Mouse (Mus musculus) embryonic stem cell, embryonic (primary cell): Measurements from ENCODE around the gene Klhl3.

ENCODE experiments used
- CTCF ChIA-PET, 4 experiments: fragments of 300-600 bp in 2 of 4; fragments of 350-600 bp in 2 of 4; sonication (Branson Sonifier 250); formaldehyde crosslinking; loops; one replicate each; lab custom pipeline; 2022; ENCODE audit warnings: inconsistent platforms in 2 of 4; lab: Charles Lee
- POLR2A ChIA-PET, 4 experiments: fragments of 300-600 bp in 2 of 4; fragments of 350-600 bp in 2 of 4; sonication (Branson Sonifier 250); formaldehyde crosslinking; loops; one replicate each; lab custom pipeline; 2022; ENCODE audit warnings: antibody characterized with exemption in 4 of 4, inconsistent platforms in 1 of 4; lab: Charles Lee

The Klhl3 gene

DNA sequence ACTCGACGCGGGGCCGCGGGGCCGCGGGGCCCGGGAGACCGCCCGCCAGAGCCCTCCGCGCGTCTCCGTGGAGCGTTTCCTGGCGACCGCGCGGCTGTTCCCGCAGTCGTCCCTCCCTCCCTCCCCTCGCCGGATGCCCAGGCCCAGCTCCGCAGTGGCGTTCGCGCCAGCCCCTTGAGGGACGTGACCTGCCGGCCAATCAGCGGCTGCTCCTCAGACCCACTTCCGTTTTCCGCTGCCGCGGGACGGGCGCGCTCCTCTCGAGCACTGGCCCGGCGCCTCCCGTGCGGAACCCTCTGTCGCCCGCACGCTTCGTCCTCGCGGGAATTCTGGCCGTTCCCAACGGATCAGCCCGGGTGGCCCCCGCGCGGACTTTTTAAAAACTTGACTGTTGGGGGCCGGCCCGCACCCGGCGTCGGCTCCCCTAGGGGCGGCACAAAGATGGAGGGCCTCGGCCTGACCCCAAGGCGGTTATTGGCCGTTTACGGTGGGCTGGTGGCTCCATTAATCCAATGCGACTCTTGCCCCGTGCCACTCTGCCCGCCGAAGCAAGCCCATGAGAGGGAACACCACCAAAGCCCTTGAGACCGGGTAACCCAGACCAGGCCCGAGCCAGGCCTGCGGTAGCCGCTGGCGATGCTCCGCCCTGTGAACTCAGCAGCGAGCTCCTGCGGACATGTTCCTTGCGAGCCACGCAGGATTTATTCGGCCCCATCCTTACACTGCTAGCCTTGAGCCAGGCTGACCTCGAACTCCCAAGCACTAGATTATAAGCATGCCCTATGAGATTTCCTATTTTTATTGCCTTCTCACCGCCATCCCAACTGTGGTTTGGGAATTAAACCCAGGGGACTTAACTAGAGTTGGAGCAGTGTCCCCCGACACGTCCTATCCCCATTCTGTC lies 15.6 kb upstream of the Klhl3 start:
- CTCF ChIA-PET, result interaction anchor here in 3 of 4 experiments (0.5 to 1.5 kb wide), 12 partner anchors 11 to 396 kb away, joined by 3 to 7 read pairs (median 4); no protein-coding TSS in a partner anchor
- POLR2A ChIA-PET, result interaction anchor here in 3 of 4 experiments (0.5 to 10.5 kb wide), 77 partner anchors 8 to 1641 kb away, joined by 3 to 88 read pairs (median 3); partner anchors contain the start of genes 2210016F16Rik (in 2 of the 3), Klhl3 (in 2 of the 3), Rmi1 (in 2 of the 3) and Gkap1 (in 1 of the 3)

DNA sequence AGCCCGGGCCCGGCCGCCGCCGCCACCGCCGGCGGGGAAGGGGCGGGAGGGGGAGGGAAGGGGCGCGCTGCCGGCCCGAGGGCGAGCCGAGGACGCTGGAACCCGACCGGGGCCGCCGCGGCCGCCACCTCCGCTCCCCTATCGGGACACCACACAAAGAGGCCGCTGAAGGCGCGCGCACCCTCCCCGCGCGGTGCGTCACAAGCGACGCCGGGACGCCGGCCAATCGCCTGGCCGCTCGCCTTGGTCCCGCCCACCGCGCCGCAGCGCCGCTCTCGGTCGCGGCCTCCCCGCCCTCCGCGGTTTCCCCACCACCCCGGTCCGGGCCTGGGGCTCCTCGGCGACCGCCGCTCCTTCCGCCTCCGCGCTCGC lies 15.0 kb upstream of the Klhl3 start, which contains the start of gene Hnrnpa0:
Hnrnpa0 (minus strand) TSS at position 161 of the 372 bp plus-strand sequence.
- ChIA-PET CTCF (interaction anchor here in 3 of 4 experiments (0.5 to 1.5 kb wide), 8 partner anchors 10 to 151 kb away, joined by 3 to 7 read pairs (median 4); no protein-coding TSS in a partner anchor), POLR2A (interaction anchor here (0.5 to 10.5 kb wide), 50 partner anchors 10 to 1642 kb away, joined by 3 to 88 read pairs (median 4); partner anchors contain the start of genes Klhl3 (in 2 of the 4), 2210016F16Rik (in 1 of the 4), Gkap1 (in 1 of the 4) and Hnrnpk (in 1 of the 4))

DNA sequence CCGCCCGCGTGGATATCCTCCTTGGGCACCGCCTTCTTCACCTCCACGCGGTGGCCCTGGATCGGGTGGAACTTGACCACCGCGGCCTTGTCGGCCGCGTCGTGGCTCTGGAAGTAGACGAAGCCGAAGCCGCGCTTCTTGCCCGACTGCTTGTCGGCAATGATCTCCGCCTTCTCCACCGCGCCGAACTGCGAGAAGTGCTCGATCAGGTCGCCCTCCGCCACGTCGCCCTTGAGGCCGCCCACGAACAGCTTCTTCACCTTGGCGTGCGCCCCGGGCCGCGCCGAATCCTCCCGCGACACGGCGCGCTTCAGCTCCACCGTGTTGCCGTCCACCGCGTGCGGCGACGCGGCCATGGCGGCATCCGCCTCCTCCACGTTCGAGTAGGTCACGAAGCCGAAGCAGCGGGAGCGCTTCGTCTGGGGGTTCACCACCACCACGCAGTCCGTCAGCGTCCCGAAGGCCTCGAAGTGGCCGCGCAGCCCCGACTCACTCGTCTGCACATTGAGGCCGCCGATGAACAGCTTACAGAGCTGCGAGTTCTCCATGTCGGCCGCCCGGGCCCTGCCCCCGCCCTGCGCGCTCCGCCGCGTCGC lies 14.5 kb upstream of the Klhl3 start:
- ChIA-PET CTCF (interaction anchor here in 2 of 4 experiments (1.3 to 1.5 kb wide), 2 partner anchors 10 kb away, joined by 4 to 7 read pairs; no protein-coding TSS in a partner anchor), POLR2A (interaction anchor here (0.8 to 10.5 kb wide), 23 partner anchors 8 to 602 kb away, joined by 3 to 88 read pairs (median 4); partner anchors contain the start of genes Gkap1 (in 1 of the 4), Idnk (in 1 of the 4), Klhl3 (in 1 of the 4) and Ubqln1 (in 1 of the 4))

DNA sequence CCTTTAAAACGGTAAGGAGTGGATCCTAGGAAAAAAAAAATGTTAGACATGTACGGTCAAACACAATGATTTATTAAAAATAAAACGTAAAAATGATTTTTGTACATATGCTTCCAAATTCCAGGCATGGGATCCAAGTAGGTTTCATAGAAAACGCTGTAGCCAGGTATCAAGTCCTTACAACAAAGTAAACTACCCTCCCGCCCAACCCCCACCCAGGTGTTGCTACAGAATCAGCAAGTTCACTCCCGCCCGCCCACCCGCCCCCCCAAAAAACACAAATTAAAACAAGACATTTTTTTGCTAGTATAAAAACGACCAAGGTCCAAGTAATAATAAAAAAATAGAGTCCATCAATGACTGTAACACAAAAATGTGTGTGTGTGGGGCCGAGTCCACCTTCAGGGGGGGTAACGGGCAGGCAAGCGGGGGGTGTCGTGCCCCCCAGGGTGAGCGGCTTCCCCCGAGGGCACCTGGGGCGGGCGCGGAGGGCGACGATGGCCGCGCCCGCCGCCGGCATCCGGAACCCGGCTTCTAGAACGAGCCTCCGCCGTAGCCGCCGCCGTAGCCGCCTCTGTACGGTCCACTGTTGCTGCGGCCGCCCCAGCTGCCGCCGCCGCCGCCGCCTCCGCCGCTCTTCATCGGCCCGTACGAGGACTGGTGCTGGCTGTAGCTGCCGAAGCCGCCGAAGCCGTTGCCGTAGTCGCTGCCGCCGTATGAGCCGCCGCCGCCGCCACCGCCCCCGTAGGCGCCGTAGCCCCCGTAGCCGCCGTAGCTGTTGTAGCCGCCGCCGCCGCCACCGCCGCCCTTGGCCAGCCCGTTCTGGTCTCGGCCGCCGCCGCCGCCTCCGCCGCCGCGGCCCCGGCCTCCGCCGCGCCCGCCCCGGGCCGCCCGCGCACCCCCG lies 13.7 kb upstream of the Klhl3 start:
- CTCF ChIA-PET, result interaction anchor here in 2 of 4 experiments (1.5 to 2.5 kb wide), 2 partner anchors 9 to 10 kb away, joined by 4 to 13 read pairs; no protein-coding TSS in a partner anchor
- POLR2A ChIA-PET, result interaction anchor here (0.6 to 10.5 kb wide), 17 partner anchors 7 to 185 kb away, joined by 3 to 88 read pairs (median 7); partner anchors contain the start of genes Idnk (in 1 of the 4), Klhl3 (in 1 of the 4) and Ubqln1 (in 1 of the 4)

DNA sequence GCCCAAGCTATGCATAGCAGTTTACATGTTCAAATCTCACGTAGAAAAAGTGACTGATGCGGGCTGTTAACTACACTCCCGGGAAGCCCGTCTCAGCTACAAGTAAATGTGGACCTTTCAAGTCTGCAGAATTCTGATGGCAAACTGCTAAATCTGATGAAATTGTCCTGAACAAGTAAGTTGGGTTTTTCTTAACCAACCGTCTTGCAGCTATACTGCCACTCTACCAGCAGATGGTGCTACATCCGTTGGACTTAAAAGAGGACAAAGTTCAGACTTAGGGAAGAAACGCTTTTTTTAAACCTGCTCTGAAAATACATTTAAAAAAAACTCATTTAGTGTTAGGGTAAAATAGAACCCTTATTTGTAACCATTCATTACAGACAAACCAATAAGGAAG lies 12.7 kb upstream of the Klhl3 start:
- POLR2A ChIA-PET, result interaction anchor here (0.6 to 10.5 kb wide), 17 partner anchors 8 to 345 kb away, joined by 3 to 88 read pairs (median 4); partner anchors contain the start of genes Idnk (in 1 of the 4) and Klhl3 (in 1 of the 4)
- CTCF ChIA-PET, result interaction anchor here in 3 of 4 experiments (0.6 to 2.5 kb wide), 14 partner anchors 9 to 113 kb away, joined by 3 to 14 read pairs (median 4); partner anchors contain the start of genes Idnk (in 1 of the 3) and Klhl3 (in 1 of the 3)

DNA sequence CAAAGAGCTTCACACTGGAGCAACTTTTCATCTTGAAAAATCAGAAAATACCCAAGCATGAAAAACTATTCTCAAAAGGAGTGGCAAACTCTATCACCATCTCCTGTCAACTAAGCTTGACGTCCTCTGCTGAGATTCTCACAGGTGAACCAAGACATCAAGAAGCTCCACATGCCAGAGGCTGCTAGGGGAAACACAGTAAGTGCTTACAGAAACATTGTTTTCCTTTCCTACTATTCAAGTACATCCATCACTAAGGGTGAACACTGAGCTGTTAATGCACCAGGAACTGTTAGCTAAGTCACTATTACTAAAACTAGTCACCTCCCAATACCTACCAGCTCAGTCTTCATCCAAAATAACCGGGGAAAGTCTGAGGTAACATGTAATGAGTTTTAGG lies 11.6 kb upstream of the Klhl3 start:
- ChIA-PET POLR2A (interaction anchor here (0.7 to 10.5 kb wide), 22 partner anchors 10 to 512 kb away, joined by 3 to 88 read pairs (median 4); partner anchors contain the start of genes Klhl3 (in 2 of the 4), Idnk (in 1 of the 4) and Ubqln1 (in 1 of the 4)), CTCF (interaction anchor here (0.6 to 2.5 kb wide), 11 partner anchors 8 to 763 kb away, joined by 3 to 13 read pairs (median 6); partner anchors contain the start of gene Idnk (in 1 of the 4))

DNA sequence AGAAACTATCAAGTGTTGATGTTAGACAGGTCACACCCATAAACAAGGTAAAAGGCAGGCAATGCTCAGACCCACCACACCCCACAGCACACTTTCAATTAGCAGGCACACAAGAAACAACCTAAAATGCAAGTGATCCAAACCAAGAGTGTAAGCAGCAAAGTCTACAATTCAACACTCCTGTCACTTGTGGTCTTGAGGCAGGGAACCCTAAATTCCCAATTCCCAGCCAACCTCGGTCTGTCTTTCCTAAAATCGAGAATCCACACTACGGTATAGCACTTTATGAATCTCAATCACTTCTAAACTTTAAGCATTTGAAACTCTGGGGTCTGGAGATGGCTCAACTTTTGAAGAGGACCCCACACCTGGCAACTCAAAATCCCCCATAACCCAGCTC lies 10.9 kb upstream of the Klhl3 start:
- POLR2A ChIA-PET, result interaction anchor here in 3 of 4 experiments (0.6 to 10.5 kb wide), 10 partner anchors 10 to 513 kb away, joined by 3 to 88 read pairs (median 3); partner anchors contain the start of genes Klhl3 (in 2 of the 3) and Ubqln1 (in 1 of the 3)
- CTCF ChIA-PET, result interaction anchor here in 1 of 4 experiments (2.0 kb wide), 1 partner anchor 79 kb away, joined by 7 read pairs; no protein-coding TSS in a partner anchor

DNA sequence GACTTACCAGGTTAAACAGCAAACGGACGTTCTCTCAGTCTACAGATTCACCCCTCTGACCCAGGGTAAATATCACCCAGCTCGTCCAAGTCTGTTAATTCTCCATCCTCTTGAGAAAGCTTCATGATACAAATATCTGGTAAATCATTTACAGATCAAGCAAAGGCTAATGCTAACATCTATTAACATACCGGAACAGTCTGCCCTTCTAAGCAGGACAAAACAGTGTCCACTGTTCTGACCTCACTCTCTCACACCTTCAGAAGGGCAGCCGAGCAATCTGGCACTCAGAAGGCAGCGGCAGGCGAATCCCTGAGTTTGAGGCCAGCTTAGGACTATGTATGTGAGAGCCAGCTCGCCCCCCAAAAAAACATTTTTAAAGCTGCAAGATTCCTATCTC lies 10.0 kb upstream of the Klhl3 start:
- CTCF ChIA-PET, result no interaction called here
- POLR2A ChIA-PET, result interaction anchor here in 1 of 4 experiments (0.8 to 10.5 kb wide), 4 partner anchors 9 to 114 kb away, joined by 3 to 88 read pairs (median 4); partner anchors contain the start of gene Klhl3

DNA sequence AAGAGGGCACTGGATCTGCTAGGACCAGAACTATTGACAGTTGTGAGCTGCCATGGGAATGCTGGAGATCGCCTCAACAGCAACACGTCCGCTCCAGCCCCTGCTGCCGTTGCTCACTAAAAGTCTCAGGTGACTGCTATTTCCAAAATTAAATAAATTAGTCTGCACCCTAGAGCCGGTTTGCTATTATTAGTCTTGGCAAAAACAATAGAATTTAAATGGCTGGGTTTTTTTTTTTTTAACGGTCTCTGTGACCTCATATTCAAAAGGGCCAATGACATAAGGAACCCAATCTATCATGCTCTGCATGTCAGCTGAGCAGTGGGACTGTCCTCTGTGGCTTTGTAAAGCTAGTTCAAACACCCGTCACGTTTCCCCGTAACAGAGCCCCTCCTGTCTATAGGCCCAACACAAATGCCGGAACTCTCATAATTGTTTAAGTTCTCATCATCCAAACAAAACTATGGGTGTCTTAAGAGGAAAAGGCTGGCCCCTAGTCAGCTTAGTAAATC lies 9.4 kb upstream of the Klhl3 start:
- ChIA-PET POLR2A (interaction anchor here in 1 of 4 experiments (0.8 to 10.5 kb wide), 3 partner anchors 8 to 77 kb away, joined by 3 to 88 read pairs (median 4); partner anchors contain the start of gene Klhl3), CTCF (no interaction called here)

DNA sequence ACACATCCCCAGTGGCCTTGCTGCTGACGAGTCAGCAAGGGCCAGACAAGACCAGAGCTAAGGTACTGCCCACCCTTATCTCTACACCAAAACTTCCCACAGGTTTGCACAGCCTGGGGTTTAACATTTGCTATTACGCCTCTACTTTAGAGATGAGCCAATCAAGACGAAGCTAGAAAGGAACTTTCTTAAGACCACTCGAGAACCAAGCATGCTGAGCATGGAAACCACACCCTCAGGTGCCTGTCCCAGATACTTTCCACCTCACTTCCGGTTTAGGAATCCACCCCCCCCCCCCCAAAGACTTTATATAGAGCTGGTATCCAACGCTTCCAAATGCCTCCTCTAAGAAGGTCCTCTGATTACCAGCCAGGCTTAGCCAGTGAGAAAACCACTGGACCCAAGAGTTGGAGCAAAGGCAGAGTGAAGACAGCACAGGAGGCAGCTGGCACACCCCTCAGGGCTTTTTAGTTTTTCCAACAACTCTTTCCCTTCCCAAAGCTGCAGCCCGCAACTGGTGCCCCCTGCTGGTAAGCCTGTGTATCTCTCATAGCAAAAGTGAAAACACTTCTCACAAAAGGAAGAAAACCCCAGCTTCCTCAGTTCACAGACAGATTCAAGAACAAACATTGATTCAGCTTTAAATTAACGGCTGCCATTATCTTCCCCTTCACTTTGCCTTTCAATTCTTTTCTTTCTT lies 4.1 kb upstream of the Klhl3 start:
- POLR2A ChIA-PET, result interaction anchor here (0.6 to 8.7 kb wide), 14 partner anchors 9 to 1213 kb away, joined by 3 to 88 read pairs (median 5); partner anchors contain the start of genes Hnrnpa0 (in 2 of the 4) and Spock1 (in 1 of the 4)
- CTCF ChIA-PET, result interaction anchor here (0.5 to 2.3 kb wide), 39 partner anchors 8 to 1794 kb away, joined by 3 to 17 read pairs (median 5); partner anchors contain the start of gene Hnrnpa0 (in 2 of the 4)

DNA sequence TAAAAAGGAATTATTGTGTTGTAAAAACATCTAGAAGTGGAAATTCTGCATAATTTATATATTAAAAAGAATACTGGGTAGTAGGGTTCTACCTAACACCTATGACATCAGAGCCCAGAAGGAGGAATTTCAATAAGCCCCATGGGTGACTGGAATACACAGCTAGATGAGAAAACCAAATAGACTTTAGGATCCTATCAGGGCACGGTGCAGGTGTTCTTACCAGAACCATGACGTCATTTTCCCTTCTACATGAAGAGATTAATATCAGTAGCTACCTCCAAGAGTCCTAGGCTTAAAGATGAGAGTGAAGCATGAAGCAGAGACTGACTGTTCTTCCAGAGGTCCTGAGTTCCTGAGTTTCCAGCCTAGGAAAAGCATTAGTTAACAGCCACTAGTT lies 3.4 kb upstream of the Klhl3 start:
- ChIA-PET POLR2A (interaction anchor here in 2 of 4 experiments (1.3 to 8.7 kb wide), 3 partner anchors 11 to 96 kb away, joined by 3 to 88 read pairs (median 24); partner anchors contain the start of gene Hnrnpa0 (in 2 of the 2)), CTCF (interaction anchor here (0.6 to 2.3 kb wide), 11 partner anchors 9 to 1358 kb away, joined by 5 to 14 read pairs (median 6); no protein-coding TSS in a partner anchor)

DNA sequence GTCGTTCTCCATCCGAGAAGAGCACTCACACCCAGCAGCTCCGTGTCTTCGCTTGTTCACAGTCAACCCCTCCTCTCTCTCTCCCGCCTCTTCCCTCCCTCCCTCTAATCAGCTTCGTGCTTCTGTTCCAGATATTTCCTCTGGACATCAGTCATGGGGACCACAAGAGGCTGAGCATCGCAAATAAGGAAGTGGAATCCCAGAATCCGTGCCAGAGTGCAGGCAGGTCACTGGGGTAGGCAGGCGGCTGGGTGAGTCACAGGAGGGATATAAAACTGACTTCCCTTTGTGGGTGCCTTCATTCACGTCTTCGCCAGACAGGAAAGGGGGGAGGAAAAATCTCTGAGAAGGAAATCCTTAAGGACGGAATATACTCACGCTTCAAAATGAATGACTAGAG lies 1.8 kb upstream of the Klhl3 start:
- ChIA-PET CTCF (no interaction called here), POLR2A (interaction anchor here in 2 of 4 experiments (1.1 to 8.7 kb wide), 3 partner anchors 13 to 16 kb away, joined by 3 to 88 read pairs (median 3); partner anchors contain the start of gene Hnrnpa0 (in 1 of the 2))

DNA sequence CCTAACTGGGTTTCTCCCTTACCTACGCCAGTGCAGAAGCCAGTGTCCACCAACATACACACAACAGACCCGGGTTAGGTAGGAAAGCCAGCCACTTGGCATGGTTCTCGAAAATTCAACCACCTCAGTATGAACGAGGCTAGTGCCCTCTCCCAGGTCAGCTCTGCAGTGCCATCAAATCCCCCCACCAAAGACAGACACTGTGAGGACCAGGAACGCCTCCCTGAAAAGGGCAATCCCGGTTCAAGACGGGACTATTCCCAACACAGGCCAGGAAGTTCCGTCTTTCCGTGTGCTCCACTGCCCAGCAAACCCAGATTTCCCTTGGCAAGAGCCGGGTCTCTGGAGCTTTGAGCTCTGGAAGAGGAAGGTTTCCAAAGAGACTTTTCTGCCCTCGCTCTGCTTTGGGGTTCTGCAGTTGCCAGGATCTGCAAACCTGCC lies 771 bp downstream of the Klhl3 start:
- POLR2A ChIA-PET, result interaction anchor here (0.6 to 8.7 kb wide), 8 partner anchors 12 to 290 kb away, joined by 3 to 88 read pairs (median 3); partner anchors contain the start of gene Hnrnpa0 (in 3 of the 4)
- CTCF ChIA-PET, result interaction anchor here in 2 of 4 experiments (0.5 to 1.9 kb wide), 4 partner anchors 9 to 100 kb away, joined by 3 to 8 read pairs (median 4); no protein-coding TSS in a partner anchor

DNA sequence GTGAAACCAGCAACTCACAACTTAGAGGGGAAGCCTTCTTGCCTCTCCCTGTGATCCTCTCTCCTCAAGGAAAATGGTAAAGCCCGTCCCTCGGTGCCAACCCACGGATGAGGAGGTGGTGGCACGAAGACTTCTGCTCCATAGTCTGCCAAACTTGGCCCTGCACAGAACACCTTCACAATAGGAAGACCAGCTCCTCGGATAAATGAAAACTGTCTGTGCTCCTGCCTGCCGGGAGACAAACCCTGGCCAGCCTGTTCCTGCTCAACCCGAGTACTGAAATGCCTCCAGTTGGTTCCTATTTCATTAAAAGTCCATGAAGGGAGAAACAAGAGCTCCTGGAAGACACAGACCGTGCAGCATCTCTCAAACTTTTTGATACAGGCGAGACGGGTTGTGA lies 1.2 kb downstream of the Klhl3 start:
- ChIA-PET CTCF (interaction anchor here in 1 of 4 experiments (1.9 kb wide), 1 partner anchor 14 kb away, joined by 5 read pairs; no protein-coding TSS in a partner anchor), POLR2A (interaction anchor here in 3 of 4 experiments (0.6 to 8.7 kb wide), 8 partner anchors 13 to 80 kb away, joined by 3 to 88 read pairs (median 3); partner anchors contain the start of gene Hnrnpa0 (in 3 of the 3))

DNA sequence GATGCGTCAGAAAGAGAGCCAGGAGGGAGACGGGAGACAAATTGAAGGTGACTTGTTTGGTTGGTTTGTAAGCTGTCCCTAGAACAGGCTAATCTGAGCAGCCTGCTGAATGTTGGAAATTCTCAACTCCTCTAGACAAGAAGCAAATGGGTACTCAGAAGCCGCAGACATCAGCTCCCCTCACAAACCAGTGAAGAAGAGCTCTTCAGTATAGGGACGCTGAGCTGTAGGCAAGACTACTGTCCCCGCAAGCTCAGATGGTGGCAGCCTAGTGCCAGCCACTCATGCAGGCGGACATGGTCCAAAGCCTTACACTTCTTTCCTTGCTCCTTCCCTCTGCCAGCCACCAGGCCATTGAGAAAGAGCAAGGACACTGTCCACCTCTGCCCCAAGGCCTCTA lies 2.1 kb downstream of the Klhl3 start:
- POLR2A ChIA-PET, result interaction anchor here in 3 of 4 experiments (1.2 to 8.7 kb wide), 4 partner anchors 17 to 79 kb away, joined by 3 to 88 read pairs (median 3); partner anchors contain the start of gene Hnrnpa0 (in 3 of the 3)
- CTCF ChIA-PET, result no interaction called here
